Mouse (Mus musculus): Measurements from ENCODE around the gene Lonp1.
"Not testable (repeated sequence)": the region's sequence is repeated elsewhere in the genome, so short reads cannot be mapped to it uniquely, and the experiment has no call there.

Lonp1 gene

GRCm38 (mm10) chr17:56625495-56625894 is 1.2 kb downstream of the Lonp1 start:
- in situ Hi-C loops (cut with MboI): no loop called here

DNA sequence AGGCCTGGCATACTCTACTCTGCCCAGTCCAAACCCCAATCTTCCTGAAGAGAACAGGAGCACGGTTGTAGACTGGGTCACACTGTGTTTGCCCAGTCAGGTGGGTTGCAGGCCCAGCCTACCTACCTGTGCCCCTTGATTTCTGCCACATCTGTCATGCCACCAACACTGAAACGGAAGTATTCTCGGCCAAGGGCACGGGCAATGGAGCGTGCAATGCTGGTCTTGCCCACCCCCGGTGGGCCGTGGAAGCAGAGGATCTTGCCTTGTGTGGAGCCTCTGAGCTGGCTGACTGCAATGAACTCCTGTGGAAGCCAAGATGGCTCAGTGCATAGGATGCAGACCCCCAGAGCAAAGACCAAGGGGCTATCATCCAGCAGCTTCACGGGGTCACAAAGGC is 9.1 kb downstream of the Lonp1 start:
- in situ Hi-C loops (cut with MboI): no loop called here

- in situ Hi-C loops (cut with MboI): no loop called here
These were observed 10.0 kb downstream of the Lonp1 start for GRCm38 (mm10) chr17:56616725-56617124.

DNA sequence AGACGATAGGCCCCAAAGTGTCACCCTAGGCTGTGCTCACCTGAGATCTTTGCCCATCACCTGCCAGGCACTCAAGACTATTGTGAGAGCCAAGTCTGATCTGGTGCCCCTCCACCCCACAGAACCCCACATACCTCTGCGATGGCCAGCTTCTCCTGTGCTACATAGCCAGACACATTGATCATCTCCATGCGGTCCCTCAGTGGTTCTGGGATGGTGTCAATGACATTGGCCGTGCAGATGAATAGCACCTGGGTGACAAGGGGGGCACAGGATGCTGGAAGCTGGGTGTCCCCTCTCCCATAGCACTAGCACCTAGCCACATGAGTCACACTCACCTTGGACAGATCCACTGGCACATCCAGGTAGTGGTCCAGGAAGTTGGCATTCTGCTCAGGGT is 10.9 kb downstream of the Lonp1 start:
- in situ Hi-C loops (cut with MboI): no loop called here

DNA sequence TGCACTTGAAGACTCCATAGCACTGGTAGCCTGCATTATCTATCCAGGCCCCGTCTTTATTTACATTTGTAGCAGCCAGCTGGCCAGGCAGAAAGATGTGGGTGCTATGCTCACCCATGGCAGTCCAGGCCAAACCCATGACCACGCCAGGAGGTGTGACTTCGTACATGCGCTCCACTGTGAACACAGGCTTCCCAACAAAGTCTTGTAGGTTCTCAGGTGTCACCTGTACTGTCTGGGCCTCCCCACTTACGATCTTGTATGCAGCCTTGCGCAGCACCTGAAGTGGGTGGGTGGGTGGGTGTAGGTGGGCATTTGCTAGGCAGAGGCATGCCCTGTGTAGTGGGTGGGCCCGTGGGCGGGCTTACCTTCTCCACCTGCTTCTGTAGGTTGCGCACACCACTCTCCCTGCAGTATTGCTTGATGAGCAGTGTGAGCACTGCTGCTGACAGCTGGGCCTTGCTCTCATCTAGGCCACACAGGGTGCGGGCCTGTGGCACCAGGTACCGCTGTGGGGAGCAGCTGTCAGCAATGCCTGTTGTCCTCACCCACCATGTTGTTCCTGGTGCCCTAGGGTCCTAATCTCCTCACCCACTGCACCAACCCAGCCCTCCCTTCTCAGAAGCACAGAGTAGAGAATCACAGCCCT is 11.4 kb downstream of the Lonp1 start:
- in situ Hi-C loops (cut with MboI): no loop called here

DNA sequence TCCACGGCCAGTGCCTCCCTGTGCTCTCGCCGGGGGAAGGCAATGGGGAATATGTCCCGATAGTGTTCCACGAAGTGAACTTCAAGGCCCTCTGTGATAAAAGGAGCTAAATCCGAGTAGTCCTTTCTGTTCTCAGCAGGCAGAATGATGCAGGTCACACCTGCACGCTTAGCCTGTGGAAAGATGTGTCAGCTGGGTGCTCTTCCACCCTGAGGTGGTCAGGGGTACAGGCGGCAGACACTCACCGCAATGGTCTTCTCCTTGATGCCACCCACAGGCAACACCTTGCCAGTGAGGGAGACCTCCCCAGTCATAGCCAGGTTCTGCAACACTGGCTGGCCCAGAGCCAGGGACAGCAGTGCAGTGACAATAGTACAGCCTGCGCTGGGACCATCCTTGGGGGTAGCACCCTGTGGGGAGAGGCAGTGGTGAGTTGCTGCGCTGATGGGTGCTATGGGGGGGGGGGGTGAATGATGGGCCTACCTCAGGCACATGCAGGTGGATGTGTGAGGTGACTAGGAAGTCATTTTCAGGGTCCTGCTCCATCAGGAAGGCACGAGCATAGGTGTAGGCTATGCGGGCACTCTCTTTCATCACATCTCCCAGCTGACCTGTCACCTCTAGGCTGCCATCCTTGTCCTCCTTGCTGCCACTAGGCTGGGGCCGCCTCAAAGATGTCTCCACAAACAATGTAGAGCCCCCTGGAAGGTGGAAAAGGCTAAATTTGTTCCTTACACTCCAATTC is 12.1 kb downstream of the Lonp1 start:
- in situ Hi-C loops (cut with MboI): no loop called here

DNA sequence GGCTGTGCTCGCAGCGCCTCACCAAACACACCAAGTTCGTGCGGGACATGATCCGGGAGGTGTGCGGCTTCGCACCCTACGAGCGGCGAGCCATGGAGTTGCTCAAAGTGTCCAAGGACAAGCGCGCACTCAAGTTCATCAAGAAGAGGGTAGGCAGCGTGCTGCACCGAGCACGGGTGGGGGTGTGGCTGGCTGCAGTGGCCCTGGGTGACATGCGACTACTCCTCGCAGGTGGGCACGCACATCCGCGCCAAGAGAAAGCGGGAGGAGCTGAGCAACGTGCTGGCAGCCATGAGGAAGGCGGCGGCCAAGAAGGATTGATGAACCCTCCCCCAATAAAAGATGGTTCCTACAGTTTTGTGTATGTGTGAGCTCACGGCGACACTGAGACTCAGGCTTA is 12.8 kb downstream of the Lonp1 start:
- in situ Hi-C loops (cut with MboI): not testable (repeated sequence)

GRCm38 (mm10) chr17:56613236-56613844 is 13.3 kb downstream of the Lonp1 start, which contains the start of gene Rpl36:
Gene Rpl36, plus strand, starts transcription at chr17:56613416.
- in situ Hi-C loops (cut with MboI): no loop called here

GRCm38 (mm10) chr17:56612565-56612939 is 14.1 kb downstream of the Lonp1 start:
- in situ Hi-C loops (cut with MboI): not testable (repeated sequence)

- in situ Hi-C loops (cut with MboI): no loop called here
These were observed 14.7 kb downstream of the Lonp1 start for GRCm38 (mm10) chr17:56611861-56612564.

DNA sequence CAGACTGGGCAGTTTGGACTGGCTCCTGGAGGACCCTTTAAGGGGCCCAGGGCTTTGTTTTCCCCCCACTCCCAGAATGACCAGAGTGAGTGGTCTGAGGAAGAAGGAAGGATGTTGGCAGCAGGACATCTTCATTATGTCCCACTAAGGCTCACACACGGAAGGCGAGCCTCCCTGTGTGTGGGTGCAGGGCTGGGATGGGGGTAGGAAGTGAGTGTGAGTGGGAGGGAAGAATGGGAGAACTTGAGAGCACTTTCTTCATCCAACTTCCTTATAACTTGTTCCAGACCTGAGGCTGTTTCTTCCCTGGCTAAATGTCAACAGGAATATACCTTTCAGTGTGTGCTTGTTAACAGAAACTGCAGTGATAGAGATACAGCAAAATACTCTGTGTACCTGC is 15.4 kb downstream of the Lonp1 start:
- in situ Hi-C loops (cut with MboI): no loop called here

- in situ Hi-C loops (cut with MboI): no loop called here
These were observed 17.1 kb downstream of the Lonp1 start, which contains the start of gene 2410015M20Rik for GRCm38 (mm10) chr17:56609452-56610171. Gene 2410015M20Rik, minus strand, starts transcription at chr17:56609771.

GRCm38 (mm10) chr17:56608699-56609098 is 18.0 kb downstream of the Lonp1 start:
- in situ Hi-C loops (cut with MboI): no loop called here

- in situ Hi-C loops (cut with MboI): no loop called here
These were observed 19.1 kb downstream of the Lonp1 start for GRCm38 (mm10) chr17:56607521-56608062.

- in situ Hi-C loops (cut with MboI): no loop called here
These were observed 21.3 kb downstream of the Lonp1 start for GRCm38 (mm10) chr17:56605431-56605830.

DNA sequence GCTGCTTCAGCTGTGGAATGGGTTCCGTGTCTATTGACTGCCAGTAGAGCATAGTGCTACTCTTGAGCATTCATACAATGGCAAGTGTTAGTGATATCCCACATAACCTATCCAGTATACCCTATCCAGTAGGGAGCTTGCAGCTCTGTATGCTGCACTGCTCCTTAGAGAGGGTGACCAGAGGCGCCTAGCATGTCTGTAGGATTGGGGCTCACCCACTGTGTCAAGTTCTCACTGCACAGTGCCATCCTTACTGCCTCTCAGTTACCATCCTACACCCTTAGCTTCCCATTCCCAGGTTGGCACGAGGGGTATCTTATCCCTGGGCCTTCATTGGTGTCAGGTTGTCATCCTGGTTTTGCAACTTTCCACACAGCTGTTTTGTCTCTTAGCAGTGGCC is 22.3 kb downstream of the Lonp1 start:
- in situ Hi-C loops (cut with MboI): no loop called here

DNA sequence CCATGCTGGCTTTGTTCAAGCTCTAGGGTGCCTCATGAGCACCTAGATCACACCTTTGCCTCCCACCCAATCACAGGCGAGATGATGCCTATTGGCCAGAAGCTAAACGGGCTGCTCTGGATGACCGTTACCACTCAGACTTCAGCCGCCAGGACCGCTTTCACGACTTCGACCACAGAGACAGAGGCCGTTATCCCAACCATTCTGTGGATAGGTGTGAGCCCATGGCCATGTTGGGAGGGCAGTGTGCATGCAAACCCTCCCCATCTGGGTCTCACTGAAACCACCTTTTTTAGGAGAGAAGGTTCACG is 22.7 kb downstream of the Lonp1 start:
- in situ Hi-C loops (cut with MboI): no loop called here

DNA sequence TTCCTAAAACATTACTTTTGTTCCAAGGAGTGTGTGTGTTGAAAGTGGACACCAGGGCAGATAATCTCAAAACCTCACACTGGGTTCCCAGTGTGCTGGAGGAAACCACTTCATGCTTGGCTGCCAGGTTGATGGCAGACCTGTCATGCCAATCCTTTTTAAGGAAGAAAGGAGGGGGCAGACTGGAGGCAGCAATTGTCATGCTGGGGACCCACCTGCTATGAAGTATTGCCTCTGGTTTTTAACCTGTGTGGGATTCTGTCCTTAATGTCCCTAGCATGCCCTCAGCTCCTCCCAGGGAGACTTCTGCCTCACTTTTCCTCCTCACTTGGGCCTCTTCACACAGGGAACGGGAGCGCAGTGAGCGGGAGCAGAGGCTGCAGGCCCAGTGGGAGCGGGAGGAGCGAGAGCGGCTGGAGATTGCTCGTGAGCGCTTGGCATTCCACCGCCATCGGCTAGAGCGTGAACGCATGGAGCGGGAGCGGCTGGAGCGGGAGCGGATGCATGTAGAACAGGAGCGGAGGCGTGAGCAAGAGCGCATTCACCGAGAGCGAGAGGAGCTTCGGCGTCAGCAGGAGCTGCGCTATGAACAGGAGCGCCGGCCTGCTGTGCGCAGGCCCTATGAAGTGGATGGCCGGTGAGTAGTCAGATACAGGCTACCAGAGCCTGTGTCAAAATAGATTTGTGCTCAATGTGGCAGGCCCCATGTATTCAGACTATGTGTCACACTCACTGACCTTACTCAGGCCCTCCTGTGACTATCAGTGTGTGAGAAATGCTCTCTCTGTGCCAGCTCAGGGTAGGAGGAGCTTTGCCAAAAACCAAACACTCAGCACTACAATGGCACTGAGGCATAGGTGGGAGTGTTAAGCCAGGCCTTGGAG is 23.3 kb downstream of the Lonp1 start:
- in situ Hi-C loops (cut with MboI): no loop called here

DNA sequence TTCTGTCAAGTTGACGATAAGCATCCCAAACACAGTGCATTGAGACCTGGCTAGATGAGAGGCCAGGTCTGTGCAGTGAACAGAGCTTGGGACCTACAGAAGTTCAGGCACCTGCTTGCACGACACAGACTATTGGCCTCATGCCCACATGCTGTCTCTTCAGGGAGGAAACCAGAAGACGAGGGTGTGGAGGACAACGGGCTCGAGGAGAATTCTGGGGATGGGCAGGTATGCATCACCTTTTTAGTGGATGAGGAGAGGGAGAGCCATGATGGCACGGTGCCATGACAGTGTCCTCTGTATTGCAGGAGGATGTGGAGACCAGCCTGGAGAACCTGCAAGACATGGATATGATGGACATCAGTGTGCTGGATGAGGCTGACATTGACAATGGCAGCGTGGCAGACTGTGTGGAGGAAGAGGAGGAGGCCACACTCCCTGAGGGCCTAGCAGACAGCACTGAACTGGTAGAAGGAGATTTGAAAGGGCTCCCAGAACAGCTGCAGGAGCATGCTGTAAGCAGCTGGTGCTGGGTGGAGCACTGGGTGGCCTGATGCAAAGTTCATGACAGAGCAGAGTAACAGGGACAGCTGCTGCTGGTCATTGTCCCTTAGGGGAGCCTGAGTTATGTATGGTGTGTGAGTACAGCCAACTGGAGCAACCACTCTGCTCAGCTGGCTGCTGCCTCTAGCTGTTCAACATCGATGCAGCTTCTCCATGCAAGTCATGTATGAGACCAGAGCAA is 33.0 kb downstream of the Lonp1 start:
- in situ Hi-C loops (cut with MboI): no loop called here

- in situ Hi-C loops (cut with MboI): no loop called here
These were observed 34.1 kb downstream of the Lonp1 start for GRCm38 (mm10) chr17:56592553-56592952.

Measured in mature B cell (primary cell).